Mouse (Mus musculus) spleen, adult 2 months (tissue): ENCODE data around the gene Coq9.

Source experiments
- CTCF ChIP-seq: fragments of 200-500 bp; IDR thresholded peaks from 2 replicates; pipeline ENCODE4 v1.5.1; 2011; ENCODE audit warnings: mild to moderate bottlenecking, inconsistent platforms; ENCODE audit not compliant: insufficient read depth, insufficient read length, insufficient replicate concordance; ENCODE audit errors: extremely low read depth
- POLR2A ChIP-seq: fragments of 200-500 bp; IDR thresholded peaks from 2 replicates; pipeline ENCODE4 v1.6.1; 2011; ENCODE audit warnings: low read depth, low read length, inconsistent platforms

GRCm38 (mm10) chr8:94841183-94841582 is 3.1 kb downstream of the Coq9 start:
- no peak for TF ChIP-seq CTCF
- no peak for TF ChIP-seq POLR2A
